Mouse (Mus musculus) ES-E14 (cell line): ENCODE data around the gene Zfp865.

Source experiments
- CHD2 ChIP-seq: IDR thresholded peaks from 2 replicates; pipeline ENCODE4 v1.6.1; 2014; ENCODE audit warnings: mild to moderate bottlenecking, low read depth, low read length, inconsistent platforms
- HCFC1 ChIP-seq: IDR thresholded peaks from 2 replicates; pipeline ENCODE4 v1.6.1; 2012; ENCODE audit warnings: low read length, inconsistent platforms, borderline replicate concordance; ENCODE audit not compliant: insufficient read depth
- MAFK ChIP-seq: IDR thresholded peaks from 2 replicates; pipeline ENCODE4 v1.6.1; 2014; ENCODE audit warnings: mild to moderate bottlenecking, low read depth, low read length, inconsistent platforms; ENCODE audit not compliant: insufficient read depth
- ZC3H11A ChIP-seq: IDR thresholded peaks from 2 replicates; pipeline ENCODE4 v1.6.1; 2012; ENCODE audit warnings: low read depth, mild to moderate bottlenecking, inconsistent platforms, low read length, borderline replicate concordance
- ZNF384 ChIP-seq: IDR thresholded peaks from 2 replicates; pipeline ENCODE4 v1.6.1; 2012; ENCODE audit warnings: low read depth, low read length, inconsistent platforms

DNA sequence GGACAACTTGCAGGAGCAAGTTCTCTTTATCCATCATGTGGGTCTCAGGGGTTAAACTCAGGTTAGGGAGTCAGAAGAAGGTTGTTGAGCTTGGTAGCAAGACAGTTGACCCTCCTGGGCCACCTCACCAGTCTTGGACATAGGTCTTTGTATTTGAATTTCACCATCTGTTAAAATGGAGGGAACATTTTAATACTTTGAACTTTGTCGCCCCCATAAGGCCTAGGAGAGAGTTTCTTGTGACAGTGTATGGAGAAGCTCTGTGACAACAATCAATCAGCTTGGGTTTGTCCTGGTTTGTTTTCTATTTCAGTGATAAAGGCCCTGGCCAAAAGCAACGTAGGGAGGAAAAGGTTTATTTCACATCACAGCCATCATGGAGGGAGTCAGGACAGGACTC, 27.1 kb downstream of the Zfp865 start:
- TF ChIP-seq ZNF384 (no peak), MAFK (no peak), CHD2 (no peak), HCFC1 (no peak), ZC3H11A (no peak)
